Mouse (Mus musculus) liver, embryonic 14.5 days (tissue): ENCODE data around the gene Zcchc17. TPM values are rescaled to one million over a fixed set of nuclear protein-coding genes. Genes with fewer than 3 reads are reported as not detected.

Experiments used
- ATAC-seq: fragments of 200-750 bp; cut with Nextera tagmentation; 2 replicates; pipeline ENCODE4 v1.8.0; 2017; ENCODE audit warnings: moderate number of reproducible peaks, mild to moderate bottlenecking, moderate library complexity; ENCODE audit not compliant: insufficient read depth
- DNase-seq, 3 experiments: peaks; one replicate each; pipeline ENCODE4 v3.0.0-alpha.2; 2012 to 2013; ENCODE audit warnings: low read depth in 3 of 3, low spot score in 3 of 3
- H3K27ac ChIP-seq: fragments of 300-500 bp; sonication (generic); 2 replicates; pipeline ENCODE4 v1.5.1; 2014; ENCODE audit warnings: moderate library complexity, mild to moderate bottlenecking, control low read depth, inconsistent platforms
- H3K27me3 ChIP-seq: fragments of 300-500 bp; sonication (generic); 2 replicates; pipeline ENCODE4 v1.6.1; 2014; ENCODE audit warnings: mild to moderate bottlenecking, low read length, moderate library complexity; ENCODE audit not compliant: control insufficient read depth, insufficient read depth
- H3K36me3 ChIP-seq: fragments of 300-500 bp; sonication (generic); replicated peaks from 2 replicates; pipeline ENCODE4 v1.6.1; 2014; ENCODE audit warnings: low read depth; ENCODE audit not compliant: control insufficient read depth, insufficient read depth
- H3K4me1 ChIP-seq, 2 experiments: fragments of 200-500 bp in 1 of 2; fragments of 300-500 bp in 1 of 2; sonication (generic) in 1 of 2; replicated peaks; 2 replicates each; pipeline ENCODE4 v1.6.1; 2012 to 2014; ENCODE audit warnings: antibody characterized with exemption in 1 of 2, inconsistent platforms in 1 of 2, low read length in 1 of 2; ENCODE audit not compliant: control insufficient read depth in 2 of 2, insufficient read depth in 2 of 2
- H3K4me2 ChIP-seq: fragments of 300-500 bp; sonication (generic); 2 replicates; pipeline ENCODE4 v1.6.1; 2014; ENCODE audit warnings: low read depth, mild to moderate bottlenecking, control low read depth, moderate library complexity
- H3K4me3 ChIP-seq, 2 experiments: fragments of 200-500 bp in 1 of 2; fragments of 300-500 bp in 1 of 2; sonication (generic) in 1 of 2; 2 replicates each; pipeline ENCODE4 v1.5.1; 2012 to 2014; ENCODE audit warnings: low read depth in 2 of 2, low read length in 2 of 2, mild to moderate bottlenecking in 2 of 2, control low read depth in 1 of 2, inconsistent platforms in 1 of 2, moderate library complexity in 1 of 2; ENCODE audit not compliant: insufficient read depth in 1 of 2
- H3K9ac ChIP-seq: fragments of 300-500 bp; sonication (generic); replicated peaks from 2 replicates; pipeline ENCODE4 v1.6.1; 2014; ENCODE audit warnings: mild to moderate bottlenecking, control low read depth, moderate library complexity
- H3K9me3 ChIP-seq: fragments of 300-500 bp; sonication (generic); 2 replicates; pipeline ENCODE4 v1.6.1; 2016; ENCODE audit warnings: low read length, mixed read lengths; ENCODE audit not compliant: control insufficient read depth
- CTCF ChIP-seq: IDR thresholded peaks from 2 replicates; pipeline ENCODE4 v1.5.1; 2016; ENCODE audit warnings: antibody characterized with exemption, low read depth, control low read depth
- EP300 ChIP-seq: IDR thresholded peaks from 2 replicates; pipeline ENCODE4 v1.6.1; 2016; ENCODE audit warnings: antibody characterized with exemption, low read depth
- WGBS: fragments of 180-500 bp; shearing (Covaris S2); extraction: QIAGEN DNeasy Blood & Tissue Kit; methylation state at CpG from one replicate; pipeline ENCODE4 v1.1.7; 2014; ENCODE audit not compliant: insufficient replicate concordance; 5-methylcytosine and 5-hydroxymethylcytosine counted together
- polyA plus RNA-seq, 2 experiments: library from polyadenylated mRNA; depleted of rRNA in 1 of 2; stranded (reverse) in 1 of 2; unstranded in 1 of 2; fragments of >200 nt; fragmentation: Nextera tagmentation in 1 of 2; extraction: Ambion mirVana in 1 of 2; gene quantifications; 2 replicates each; pipeline versions ENCODE4 v1.2.1 to v1.2.3; 2012 to 2014

The Zcchc17 gene
- polyA plus RNA-seq, 2 experiments: 17.1 to 49.7 TPM

DNA sequence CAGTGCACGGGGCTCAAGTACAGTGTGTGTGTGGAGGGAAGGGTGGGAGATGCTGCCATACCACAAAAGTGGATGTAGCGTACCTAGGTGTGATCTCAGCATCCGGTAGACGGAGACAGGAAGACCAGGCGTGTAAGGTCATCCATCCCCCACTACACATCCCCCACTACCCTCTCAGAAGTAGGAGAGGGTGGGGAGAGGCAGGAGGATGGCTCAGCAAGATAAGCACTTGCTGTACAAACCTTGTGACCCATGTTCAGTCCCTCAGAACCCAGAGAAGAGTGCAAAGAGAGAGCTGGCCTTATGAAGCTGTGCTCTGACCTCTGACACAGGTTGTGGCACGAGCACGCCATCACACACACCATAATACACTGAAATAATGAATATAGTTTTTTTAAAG lies 38.1 kb downstream of the Zcchc17 start:
- 0 out of 2 replicates have a peak, but pooled peaks have one; percentile 37 for ATAC-seq
- WGBS: 69% methylated on average over 7 of the region's 7 CpGs
- H3K4me1 ChIP-seq: peaks cover 6 to 8% of the 10 kb centered on the region in 2 experiments; a peak in 3 of 4 replicates
- H3K9me3 ChIP-seq: no peaks in the 10 kb centered on the region
- H3K27me3 ChIP-seq: no peaks in the 10 kb centered on the region
- no peak overlapping the region for H3K4me2 ChIP-seq
- no peak for TF ChIP-seq EP300
- TF ChIP-seq CTCF: no peak
- H3K36me3 ChIP-seq: peaks cover 6% of the 10 kb centered on the region
- no peak overlapping the region for H3K9ac ChIP-seq
- DNase-seq: no peak
- no peak overlapping the region for H3K27ac ChIP-seq
- H3K4me3 ChIP-seq: no peak overlapping the region

- DNase-seq: no peak
- no peak overlapping the region for H3K4me3 ChIP-seq
- no peak overlapping the region for H3K9ac ChIP-seq
- no peak for ATAC-seq
- H3K27ac ChIP-seq: no peak overlapping the region
- peaks cover 6 to 8% of the 10 kb centered on the region in 2 experiments; a peak in 3 of 4 replicates for H3K4me1 ChIP-seq
- no peaks in the 10 kb centered on the region for H3K27me3 ChIP-seq
- no peaks in the 10 kb centered on the region for H3K9me3 ChIP-seq
- no peak for TF ChIP-seq EP300
- TF ChIP-seq CTCF: 0 out of 2 replicates have a peak, but pooled peaks have one; percentile 14
- WGBS: 77% methylated on average over 7 of the region's 7 CpGs
- H3K36me3 ChIP-seq: peaks cover 2% of the 10 kb centered on the region; the same call in 1 of the 2 replicates
- no peak overlapping the region for H3K4me2 ChIP-seq
Measured at GRCm38 (mm10) chr4:130319564-130319963, 40.2 kb downstream of the Zcchc17 start.

DNA sequence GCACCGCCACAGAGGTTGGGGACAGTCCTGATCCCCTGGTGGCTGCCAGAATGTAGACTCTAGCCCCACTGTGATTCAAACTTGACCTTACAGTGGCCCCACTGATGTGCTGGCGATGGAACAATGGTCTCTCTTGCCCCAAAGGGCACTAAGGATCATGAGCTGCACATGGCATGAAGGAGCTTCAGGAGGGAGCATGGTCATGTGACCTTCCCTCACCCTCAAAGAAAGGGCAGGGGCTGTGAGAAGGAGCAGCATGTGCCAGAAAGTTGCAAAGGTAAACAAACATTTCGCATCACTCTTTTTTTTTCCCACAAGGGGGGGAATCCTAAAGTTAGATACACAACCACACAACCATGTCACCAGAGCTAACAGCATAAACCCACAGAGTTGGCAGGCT lies 41.6 kb downstream of the Zcchc17 start:
- H3K4me1 ChIP-seq: peaks cover 6 to 8% of the 10 kb centered on the region in 2 experiments; a peak in 3 of 4 replicates
- TF ChIP-seq CTCF: no peak
- no peak for TF ChIP-seq EP300
- WGBS: 82% methylated on average over 3 of the region's 3 CpGs
- no peak overlapping the region for H3K27ac ChIP-seq
- H3K27me3 ChIP-seq: no peaks in the 10 kb centered on the region
- H3K9ac ChIP-seq: no peak overlapping the region
- no peak for DNase-seq
- no peak overlapping the region for H3K4me3 ChIP-seq
- H3K9me3 ChIP-seq: no peaks in the 10 kb centered on the region
- H3K4me2 ChIP-seq: no peak overlapping the region
- no peak for ATAC-seq
- peaks cover 2% of the 10 kb centered on the region; the same call in 1 of the 2 replicates for H3K36me3 ChIP-seq

DNA sequence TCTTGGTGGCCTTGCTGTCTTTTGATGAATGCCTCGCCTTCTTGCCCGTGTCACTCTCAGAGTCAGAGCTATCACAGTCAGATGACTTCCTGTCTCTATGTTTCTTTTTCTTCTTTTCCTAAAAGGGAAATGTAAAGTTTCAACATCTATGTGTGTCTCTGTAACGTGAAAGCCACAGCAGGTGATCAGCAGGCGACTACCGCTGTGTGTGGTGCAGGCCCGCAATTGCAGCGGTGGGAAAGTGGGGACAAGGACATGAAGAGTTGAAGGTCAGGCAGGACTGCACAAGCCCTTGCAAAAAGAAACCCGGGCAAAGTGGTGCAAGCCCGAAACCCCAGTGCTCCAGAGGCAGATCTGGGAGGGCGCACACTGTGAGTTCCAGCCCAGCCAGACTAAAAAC lies 43.1 kb downstream of the Zcchc17 start:
- H3K36me3 ChIP-seq: peaks cover 2% of the 10 kb centered on the region; the same call in 1 of the 2 replicates
- peaks cover 3% of the 10 kb centered on the region; the same call in 1 of the 2 replicates for H3K27me3 ChIP-seq
- H3K27ac ChIP-seq: no peak overlapping the region
- H3K4me3 ChIP-seq: no peak overlapping the region
- H3K9ac ChIP-seq: no peak overlapping the region
- H3K9me3 ChIP-seq: no peaks in the 10 kb centered on the region
- H3K4me1 ChIP-seq: peaks cover 1 to 3% of the 10 kb centered on the region in 2 experiments; a peak in 2 of 4 replicates
- no peak overlapping the region for H3K4me2 ChIP-seq
- 81% methylated on average over 10 of the region's 10 CpGs for WGBS
- no peak for ATAC-seq
- TF ChIP-seq CTCF: no peak
- no peak for TF ChIP-seq EP300
- no peak for DNase-seq

DNA sequence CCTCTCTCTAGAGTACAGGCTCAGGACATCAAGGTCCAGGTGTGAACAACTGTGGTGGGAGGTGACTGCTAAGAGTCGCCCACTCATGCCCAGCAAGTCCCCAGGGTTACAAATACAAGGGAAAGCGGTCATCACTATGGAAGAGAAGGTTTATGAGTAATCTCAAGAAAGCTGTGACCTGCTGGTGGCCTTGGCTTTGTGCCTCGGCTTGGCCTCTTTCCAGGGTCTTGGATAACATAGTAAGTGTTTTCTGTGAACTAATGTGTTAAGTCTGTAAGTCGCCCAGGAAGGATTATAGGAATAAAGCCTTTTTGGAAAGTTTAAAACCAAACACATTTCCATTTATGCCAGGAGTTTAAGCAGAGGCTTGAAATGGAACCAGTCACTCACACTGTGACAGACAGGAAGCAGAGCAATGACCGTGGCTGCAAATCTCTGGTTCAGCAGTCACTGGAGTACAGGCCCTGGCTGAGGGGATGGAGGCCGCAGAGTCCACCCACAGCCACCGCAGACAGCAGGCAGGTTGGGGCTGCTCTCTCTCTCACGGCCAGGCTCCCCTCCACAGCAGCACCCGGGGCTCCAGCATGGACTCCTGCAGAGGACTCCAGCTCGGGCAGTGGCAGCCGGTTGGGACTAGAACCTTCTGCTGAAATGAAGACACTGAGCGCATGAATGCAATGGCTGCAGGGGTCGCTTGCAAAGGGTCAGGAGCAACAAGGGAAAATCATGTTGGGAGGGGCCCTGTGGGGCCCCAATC lies 43.8 kb downstream of the Zcchc17 start:
- no peak for ATAC-seq
- Histone ChIP-seq H3K27me3 (peaks cover 6% of the 10 kb centered on the region; the same call in 1 of the 2 replicates), H3K9me3 (no peaks in the 10 kb centered on the region), H3K27ac (no peak overlapping the region), H3K9ac (no peak overlapping the region), H3K4me1 (no peaks in the 10 kb centered on the region), H3K4me3 (no peak overlapping the region), H3K36me3 (peaks cover 2% of the 10 kb centered on the region; the same call in 1 of the 2 replicates), H3K4me2 (no peak overlapping the region)
- no peak for DNase-seq
- TF ChIP-seq CTCF: no peak
- no peak for TF ChIP-seq EP300
- WGBS: 72% methylated on average over 13 of the region's 13 CpGs
